Mouse (Mus musculus): ENCODE measurements at regions not wholly inside any gene's neighbourhood (a gene's known extent, or its start where the extent isn't known, plus 50 kb on each side); places are given as distances from the start of the nearest gene placed in this dataset.

- no peak for DNase-seq
These were observed 256.3 kb upstream of the Lyplal1 start for GRCm38 (mm10) chr1:186373386-186373785.

GRCm38 (mm10) chr1:186372770-186373353 is 255.8 kb upstream of the Lyplal1 start:
- no peak for DNase-seq

GRCm38 (mm10) chr1:186363356-186363755 is 246.2 kb upstream of the Lyplal1 start:
- no peak for DNase-seq

GRCm38 (mm10) chr1:186358011-186358670 is 241.0 kb upstream of the Lyplal1 start:
- DNase-seq: peak; percentile 58

GRCm38 (mm10) chr1:186354742-186355141 is 237.6 kb upstream of the Lyplal1 start:
- DNase-seq: no peak

- DNase-seq: no peak
These were observed 237.0 kb upstream of the Lyplal1 start for GRCm38 (mm10) chr1:186354072-186354471.

- no peak for DNase-seq
These were observed 233.3 kb upstream of the Lyplal1 start for GRCm38 (mm10) chr1:186350381-186350780.

GRCm38 (mm10) chr1:186349966-186350365 is 232.9 kb upstream of the Lyplal1 start:
- no peak for DNase-seq

GRCm38 (mm10) chr1:186347413-186348147 is 230.5 kb upstream of the Lyplal1 start:
- peak; percentile 17 for DNase-seq

GRCm38 (mm10) chr1:186345449-186345848 is 228.3 kb upstream of the Lyplal1 start:
- DNase-seq: no peak

- DNase-seq: no peak
These were observed 225.9 kb upstream of the Lyplal1 start for GRCm38 (mm10) chr1:186342931-186343506.

GRCm38 (mm10) chr1:186342391-186342790 is 225.3 kb upstream of the Lyplal1 start:
- DNase-seq: no peak

GRCm38 (mm10) chr1:186341878-186342277 is 224.8 kb upstream of the Lyplal1 start:
- DNase-seq: no peak

- DNase-seq: no peak
These were observed 223.6 kb upstream of the Lyplal1 start for GRCm38 (mm10) chr1:186340701-186341100.

GRCm38 (mm10) chr1:186317285-186317684 is 200.2 kb upstream of the Lyplal1 start:
- DNase-seq: no peak

GRCm38 (mm10) chr1:186314180-186314579 is 197.1 kb upstream of the Lyplal1 start:
- no peak for DNase-seq

- no peak for DNase-seq
These were observed 195.6 kb upstream of the Lyplal1 start for GRCm38 (mm10) chr1:186312698-186313097.

- DNase-seq: no peak
These were observed 194.9 kb upstream of the Lyplal1 start for GRCm38 (mm10) chr1:186312008-186312407.

GRCm38 (mm10) chr1:186307627-186308026 is 190.5 kb upstream of the Lyplal1 start:
- DNase-seq: no peak

GRCm38 (mm10) chr1:186297464-186297863 is 180.4 kb upstream of the Lyplal1 start:
- DNase-seq: no peak

GRCm38 (mm10) chr1:186295201-186295600 is 178.1 kb upstream of the Lyplal1 start:
- DNase-seq: peak; percentile 4

- DNase-seq: no peak
These were observed 177.5 kb upstream of the Lyplal1 start for GRCm38 (mm10) chr1:186294635-186295034.

GRCm38 (mm10) chr1:186289117-186289516 is 172.0 kb upstream of the Lyplal1 start:
- no peak for DNase-seq

- DNase-seq: no peak
These were observed 170.7 kb upstream of the Lyplal1 start for GRCm38 (mm10) chr1:186287831-186288230.
